Mouse (Mus musculus) liver, adult 2 months (tissue): ENCODE measurements around the gene Cux1.

ENCODE experiments used
- CTCF ChIP-seq: fragments of 200-500 bp; IDR thresholded peaks from 2 replicates; pipeline ENCODE4 v1.5.1; 2011; ENCODE audit warnings: low read depth, low read length, control low read depth
- POLR2A ChIP-seq: fragments of 200-500 bp; IDR thresholded peaks from 2 replicates; pipeline ENCODE4 v1.6.1; 2011; ENCODE audit warnings: low read length, control low read depth; ENCODE audit not compliant: insufficient read depth; ENCODE audit errors: extremely low read depth

GRCm38 (mm10) chr5:136251004-136251403 lies 316.3 kb downstream of the Cux1 start:
- TF ChIP-seq CTCF (peak; percentile 80), POLR2A (no peak)
